Mouse (Mus musculus): ENCODE data around the gene Hephl1. TPM values are rescaled to one million over a fixed set of nuclear protein-coding genes. Genes with fewer than 3 reads are reported as not detected.
"Not testable (repeated sequence)": the region's sequence is repeated elsewhere in the genome, so short reads cannot be mapped to it uniquely, and the experiment has no call there.

The Hephl1 gene
- polyA plus RNA-seq, 1 experiment from 2014 or later, result not detected

- no peaks in the 10 kb centered on the region for H3K36me3 ChIP-seq (ENCODE audit: control insufficient read depth, insufficient read depth, low read length)
- 81% methylated on average over 2 of the region's 2 CpGs for WGBS
- H3K4me1 ChIP-seq (ENCODE audit: control insufficient read depth in 2 of 2, insufficient read depth in 2 of 2, low read length in 2 of 2), result no peaks in the 10 kb centered on the region
- no peak overlapping the region for H3K9ac ChIP-seq (ENCODE audit: low read length)
- no peak for ATAC-seq (ENCODE audit: insufficient number of reproducible peaks, insufficient read depth, low FRiP score, low read depth)
- H3K27ac ChIP-seq (replicated peaks in 1 of 2; ENCODE audit: control insufficient read depth in 1 of 2, insufficient read depth in 1 of 2, low read depth in 2 of 2, low read length in 2 of 2), result no peak overlapping the region
- no peak overlapping the region for H3K4me2 ChIP-seq (ENCODE audit: low read length)
- H3K4me3 ChIP-seq (ENCODE audit: control insufficient read depth in 1 of 2, insufficient read depth in 1 of 2, low read depth in 1 of 2, low read length in 2 of 2), result no peak overlapping the region
- H3K9me3 ChIP-seq (ENCODE audit: control insufficient read depth, low read length), result no peaks in the 10 kb centered on the region
- H3K27me3 ChIP-seq (ENCODE audit: control insufficient read depth, insufficient read depth, low read length), result no peaks in the 10 kb centered on the region
These were observed 4.3 kb upstream of the Hephl1 start for GRCm38 (mm10) chr9:15116165-15116564.

GRCm38 (mm10) chr9:15114102-15114501 is 2.2 kb upstream of the Hephl1 start:
- ATAC-seq (ENCODE audit: insufficient number of reproducible peaks, insufficient read depth, low FRiP score, low read depth), result no peak
- Histone ChIP-seq H3K4me1 (ENCODE audit: control insufficient read depth in 2 of 2, insufficient read depth in 2 of 2, low read length in 2 of 2) (no peaks in the 10 kb centered on the region), H3K27me3 (ENCODE audit: control insufficient read depth, insufficient read depth, low read length) (no peaks in the 10 kb centered on the region), H3K36me3 (ENCODE audit: control insufficient read depth, insufficient read depth, low read length) (no peaks in the 10 kb centered on the region), H3K4me3 (ENCODE audit: control insufficient read depth in 1 of 2, insufficient read depth in 1 of 2, low read depth in 1 of 2, low read length in 2 of 2) (no peak overlapping the region), H3K27ac (replicated peaks in 1 of 2; ENCODE audit: control insufficient read depth in 1 of 2, insufficient read depth in 1 of 2, low read depth in 2 of 2, low read length in 2 of 2) (no peak overlapping the region), H3K9me3 (ENCODE audit: control insufficient read depth, low read length) (no peaks in the 10 kb centered on the region), H3K4me2 (ENCODE audit: low read length) (no peak overlapping the region), H3K9ac (ENCODE audit: low read length) (no peak overlapping the region)
- 82% methylated on average over 6 of the region's 6 CpGs for WGBS

- H3K27ac ChIP-seq (replicated peaks in 1 of 2; ENCODE audit: control insufficient read depth in 1 of 2, insufficient read depth in 1 of 2, low read depth in 2 of 2, low read length in 2 of 2), result no peak overlapping the region
- H3K9me3 ChIP-seq (ENCODE audit: control insufficient read depth, low read length), result no peaks in the 10 kb centered on the region
- H3K9ac ChIP-seq (ENCODE audit: low read length), result no peak overlapping the region
- no peaks in the 10 kb centered on the region for H3K36me3 ChIP-seq (ENCODE audit: control insufficient read depth, insufficient read depth, low read length)
- no peaks in the 10 kb centered on the region for H3K27me3 ChIP-seq (ENCODE audit: control insufficient read depth, insufficient read depth, low read length)
- WGBS, result 80% methylated on average over 9 of the region's 9 CpGs
- no peak overlapping the region for H3K4me2 ChIP-seq (ENCODE audit: low read length)
- ATAC-seq (ENCODE audit: insufficient number of reproducible peaks, insufficient read depth, low FRiP score, low read depth), result no peak
- peaks cover 6 to 8% of the 10 kb centered on the region in 2 experiments; a peak in 3 of 4 replicates for H3K4me1 ChIP-seq (ENCODE audit: control insufficient read depth in 2 of 2, insufficient read depth in 2 of 2, low read length in 2 of 2)
- H3K4me3 ChIP-seq (ENCODE audit: control insufficient read depth in 1 of 2, insufficient read depth in 1 of 2, low read depth in 1 of 2, low read length in 2 of 2), result no peak overlapping the region
These were observed 3.8 kb downstream of the Hephl1 start for GRCm38 (mm10) chr9:15108101-15108500.

- WGBS, result 48% methylated on average over 4 of the region's 4 CpGs
- Histone ChIP-seq H3K4me3 (ENCODE audit: control insufficient read depth in 1 of 2, insufficient read depth in 1 of 2, low read depth in 1 of 2, low read length in 2 of 2) (no peak overlapping the region), H3K27me3 (ENCODE audit: control insufficient read depth, insufficient read depth, low read length) (no peaks in the 10 kb centered on the region), H3K9me3 (ENCODE audit: control insufficient read depth, low read length) (no peaks in the 10 kb centered on the region), H3K9ac (ENCODE audit: low read length) (no peak overlapping the region), H3K4me1 (ENCODE audit: control insufficient read depth in 2 of 2, insufficient read depth in 2 of 2, low read length in 2 of 2) (peaks cover 6 to 8% of the 10 kb centered on the region in 2 experiments; a peak in 3 of 4 replicates), H3K36me3 (ENCODE audit: control insufficient read depth, insufficient read depth, low read length) (no peaks in the 10 kb centered on the region), H3K4me2 (ENCODE audit: low read length) (no peak overlapping the region), H3K27ac (replicated peaks in 1 of 2; ENCODE audit: control insufficient read depth in 1 of 2, insufficient read depth in 1 of 2, low read depth in 2 of 2, low read length in 2 of 2) (no peak overlapping the region)
- ATAC-seq (ENCODE audit: insufficient number of reproducible peaks, insufficient read depth, low FRiP score, low read depth), result no peak
These were observed 6.8 kb downstream of the Hephl1 start for GRCm38 (mm10) chr9:15105136-15105535.

- Histone ChIP-seq H3K27ac (replicated peaks in 1 of 2; ENCODE audit: control insufficient read depth in 1 of 2, insufficient read depth in 1 of 2, low read depth in 2 of 2, low read length in 2 of 2) (no peak overlapping the region), H3K36me3 (ENCODE audit: control insufficient read depth, insufficient read depth, low read length) (no peaks in the 10 kb centered on the region), H3K4me3 (ENCODE audit: control insufficient read depth in 1 of 2, insufficient read depth in 1 of 2, low read depth in 1 of 2, low read length in 2 of 2) (no peak overlapping the region), H3K9ac (ENCODE audit: low read length) (no peak overlapping the region), H3K27me3 (ENCODE audit: control insufficient read depth, insufficient read depth, low read length) (no peaks in the 10 kb centered on the region), H3K4me1 (ENCODE audit: control insufficient read depth in 2 of 2, insufficient read depth in 2 of 2, low read length in 2 of 2) (peaks cover 6 to 8% of the 10 kb centered on the region in 2 experiments; a peak in 3 of 4 replicates), H3K9me3 (ENCODE audit: control insufficient read depth, low read length) (no peaks in the 10 kb centered on the region), H3K4me2 (ENCODE audit: low read length) (no peak overlapping the region)
- WGBS, result 15% methylated on average over 11 of the region's 11 CpGs
- no peak for ATAC-seq (ENCODE audit: insufficient number of reproducible peaks, insufficient read depth, low FRiP score, low read depth)
These were observed 8.2 kb downstream of the Hephl1 start for GRCm38 (mm10) chr9:15103579-15104300.

- Histone ChIP-seq H3K4me1 (ENCODE audit: control insufficient read depth in 2 of 2, insufficient read depth in 2 of 2, low read length in 2 of 2) (peaks cover 6 to 8% of the 10 kb centered on the region in 2 experiments; a peak in 3 of 4 replicates), H3K4me2 (ENCODE audit: low read length) (no peak overlapping the region), H3K27ac (replicated peaks in 1 of 2; ENCODE audit: control insufficient read depth in 1 of 2, insufficient read depth in 1 of 2, low read depth in 2 of 2, low read length in 2 of 2) (no peak overlapping the region), H3K9ac (ENCODE audit: low read length) (no peak overlapping the region), H3K36me3 (ENCODE audit: control insufficient read depth, insufficient read depth, low read length) (no peaks in the 10 kb centered on the region), H3K9me3 (ENCODE audit: control insufficient read depth, low read length) (no peaks in the 10 kb centered on the region), H3K27me3 (ENCODE audit: control insufficient read depth, insufficient read depth, low read length) (no peaks in the 10 kb centered on the region), H3K4me3 (ENCODE audit: control insufficient read depth in 1 of 2, insufficient read depth in 1 of 2, low read depth in 1 of 2, low read length in 2 of 2) (no peak overlapping the region)
- no peak for ATAC-seq (ENCODE audit: insufficient number of reproducible peaks, insufficient read depth, low FRiP score, low read depth)
- WGBS, result 62% methylated on average over 7 of the region's 7 CpGs
These were observed 10.3 kb downstream of the Hephl1 start for GRCm38 (mm10) chr9:15101531-15102161.

GRCm38 (mm10) chr9:15098421-15098820 is 13.5 kb downstream of the Hephl1 start:
- not testable (repeated sequence) for H3K4me3 ChIP-seq (ENCODE audit: control insufficient read depth in 1 of 2, insufficient read depth in 1 of 2, low read depth in 1 of 2, low read length in 2 of 2); H3K27me3 ChIP-seq (ENCODE audit: control insufficient read depth, insufficient read depth, low read length); H3K27ac ChIP-seq (replicated peaks in 1 of 2; ENCODE audit: control insufficient read depth in 1 of 2, insufficient read depth in 1 of 2, low read depth in 2 of 2, low read length in 2 of 2); H3K4me1 ChIP-seq (ENCODE audit: control insufficient read depth in 2 of 2, insufficient read depth in 2 of 2, low read length in 2 of 2); ATAC-seq (ENCODE audit: insufficient number of reproducible peaks, insufficient read depth, low FRiP score, low read depth); H3K36me3 ChIP-seq (ENCODE audit: control insufficient read depth, insufficient read depth, low read length); H3K9me3 ChIP-seq (ENCODE audit: control insufficient read depth, low read length); H3K9ac ChIP-seq (ENCODE audit: low read length); H3K4me2 ChIP-seq (ENCODE audit: low read length)
- 93% methylated on average over 5 of the region's 7 CpGs for WGBS
